Mouse (Mus musculus) bone marrow macrophage, adult 2 months (primary cell): ENCODE data around the gene Cacng7. TPM values are rescaled to one million over a fixed set of nuclear protein-coding genes. Genes with fewer than 3 reads are reported as not detected.

Experiments
- H3K27ac ChIP-seq: 2 replicates; pipeline ENCODE4 v1.5.1; 2012; ENCODE audit warnings: low read depth, low read length; ENCODE audit not compliant: insufficient read depth
- H3K4me1 ChIP-seq: 2 replicates; pipeline ENCODE4 v1.6.1; 2012; ENCODE audit warnings: low read length; ENCODE audit not compliant: control insufficient read depth, insufficient read depth
- H3K4me3 ChIP-seq: 2 replicates; pipeline ENCODE4 v1.5.1; 2012; ENCODE audit warnings: mild to moderate bottlenecking, low read length, moderate library complexity; ENCODE audit not compliant: insufficient read depth
- CTCF ChIP-seq: IDR thresholded peaks from 2 replicates; pipeline ENCODE4 v1.5.1; 2012; ENCODE audit warnings: low read depth, mild to moderate bottlenecking, low read length, moderate library complexity
- POLR2A ChIP-seq: IDR thresholded peaks from 2 replicates; pipeline ENCODE4 v1.6.1; 2012; ENCODE audit warnings: mild to moderate bottlenecking, low read depth, low read length, borderline replicate concordance
- polyA plus RNA-seq: library from polyadenylated mRNA; stranded (reverse); fragments of >200 nt; gene quantifications from 2 replicates; pipeline ENCODE4 v1.2.4, GENCODE M21; 2012; ENCODE audit not compliant: missing spikeins, insufficient read depth, insufficient read length

Gene Cacng7
- polyA plus RNA-seq, 1 experiment, result not detected

DNA sequence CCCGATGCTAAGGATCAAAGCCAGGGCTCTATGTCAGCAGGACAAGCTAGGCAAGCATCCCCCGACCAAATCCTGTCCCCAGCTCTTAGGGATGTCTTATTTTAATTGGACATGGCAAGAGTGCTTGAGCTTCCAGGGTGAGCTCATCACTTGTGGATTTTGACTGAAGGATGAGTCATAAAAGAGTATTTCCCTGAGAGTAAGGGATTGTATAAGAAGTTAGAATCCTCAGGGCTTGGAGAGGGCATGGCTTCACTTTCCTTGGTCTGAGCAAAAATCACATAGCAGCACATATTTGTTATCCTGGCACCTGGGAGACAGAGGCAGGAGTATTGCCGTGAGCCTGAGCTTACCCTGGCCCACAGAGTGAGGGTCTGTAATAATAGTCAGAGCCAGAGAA is 11.9 kb upstream of the Cacng7 start:
- no peaks in the 10 kb centered on the region for H3K4me1 ChIP-seq
- no peak overlapping the region for H3K27ac ChIP-seq
- H3K4me3 ChIP-seq, result no peak overlapping the region
- no peak for TF ChIP-seq CTCF
- TF ChIP-seq POLR2A, result no peak

DNA sequence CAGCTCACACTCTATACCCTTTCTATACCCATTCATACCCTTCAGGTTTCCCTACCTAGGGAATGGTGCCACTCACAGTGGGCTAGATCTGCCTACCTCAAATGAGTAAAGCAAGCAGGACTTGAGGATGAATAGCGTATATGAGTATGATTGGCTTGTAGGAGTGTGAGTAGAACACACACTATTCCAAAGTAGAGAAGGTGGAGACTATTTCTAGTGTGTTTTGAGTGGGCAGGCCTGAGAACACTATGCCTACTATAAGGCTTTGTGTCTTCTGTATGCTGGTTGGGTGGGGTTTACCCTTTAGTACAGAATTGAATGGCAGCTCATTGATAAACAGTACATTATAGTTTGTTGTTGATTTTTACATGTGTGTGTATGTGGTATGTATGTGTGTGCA is 8.9 kb upstream of the Cacng7 start:
- no peaks in the 10 kb centered on the region for H3K4me1 ChIP-seq
- H3K27ac ChIP-seq, result no peak overlapping the region
- H3K4me3 ChIP-seq, result no peak overlapping the region
- TF ChIP-seq POLR2A, result no peak
- TF ChIP-seq CTCF, result no peak

DNA sequence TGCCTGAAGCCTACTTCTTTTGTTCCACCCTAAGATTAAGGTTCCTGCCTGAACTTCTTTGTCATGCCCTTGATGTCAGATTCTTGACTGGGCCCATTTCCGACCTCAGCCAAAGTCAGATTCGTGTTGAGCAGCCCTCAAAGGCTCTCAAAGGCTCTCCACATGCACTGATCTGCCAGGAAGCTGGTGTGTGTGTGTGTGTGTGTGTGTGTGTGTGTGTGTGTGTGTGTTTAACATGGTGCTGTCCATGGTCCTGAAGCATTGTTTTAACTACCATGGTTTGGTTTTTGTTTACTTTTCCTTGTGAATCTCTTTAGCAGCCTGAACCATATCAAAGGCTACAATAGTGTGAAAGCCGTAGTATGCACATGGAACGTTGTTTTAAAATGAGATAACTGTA is 4.8 kb upstream of the Cacng7 start:
- Histone ChIP-seq H3K4me1 (no peaks in the 10 kb centered on the region), H3K4me3 (no peak overlapping the region), H3K27ac (no peak overlapping the region)
- TF ChIP-seq POLR2A (no peak), CTCF (no peak)

DNA sequence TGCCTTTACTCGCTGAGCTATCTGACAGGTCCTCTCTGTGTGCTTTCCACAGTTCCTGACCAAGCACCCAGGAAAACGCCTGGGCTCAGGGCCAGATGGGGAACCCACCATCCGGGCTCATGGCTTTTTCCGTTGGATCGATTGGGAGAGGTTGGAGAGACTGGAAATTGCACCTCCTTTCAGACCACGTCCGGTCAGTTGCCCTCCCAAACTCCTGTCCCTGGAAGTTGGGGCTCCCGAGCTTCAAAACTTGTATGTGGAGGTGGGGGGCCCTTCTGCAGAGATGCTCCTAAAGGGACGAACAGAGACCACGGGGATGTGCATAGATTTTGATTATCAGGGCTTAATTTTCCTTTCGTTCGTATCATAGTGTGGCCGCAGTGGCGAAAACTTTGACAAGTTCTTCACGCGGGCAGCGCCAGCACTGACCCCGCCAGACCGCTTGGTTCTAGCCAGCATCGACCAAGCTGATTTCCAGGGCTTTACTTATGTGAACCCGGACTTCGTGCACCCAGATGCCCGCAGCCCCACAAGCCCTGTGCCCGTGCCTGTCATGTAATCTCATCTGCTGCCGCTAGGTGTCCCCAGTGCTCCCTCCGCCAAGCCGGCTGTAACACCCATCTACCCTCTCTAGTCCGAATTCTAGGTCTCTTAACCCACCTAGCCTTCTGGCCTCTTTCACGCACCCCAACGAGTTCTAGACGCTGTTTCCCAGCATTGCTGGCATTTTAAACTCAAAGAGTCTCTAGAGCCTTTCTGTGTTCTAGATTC is 2.8 kb upstream of the Cacng7 start:
- TF ChIP-seq CTCF (peak; percentile 77), POLR2A (no peak)
- H3K4me1 ChIP-seq, result no peaks in the 10 kb centered on the region

DNA sequence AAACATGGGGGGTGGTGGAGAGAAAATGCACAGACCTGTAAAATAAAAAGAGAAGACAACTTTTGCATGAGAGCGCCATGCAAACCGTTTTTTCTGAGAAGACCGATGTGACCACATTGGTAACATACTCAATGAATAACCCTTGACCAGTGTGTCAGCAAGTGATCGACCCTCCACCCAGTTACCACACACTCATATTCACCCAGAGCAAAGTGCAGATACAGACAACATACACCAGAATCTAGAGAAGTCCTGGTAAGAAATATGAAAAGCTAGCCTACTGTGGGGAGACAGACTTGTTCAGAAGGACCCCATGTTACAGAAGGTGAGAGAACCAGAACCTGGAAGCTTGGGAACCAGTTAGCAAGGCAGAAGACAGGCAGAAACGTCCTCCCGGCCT is 1.6 kb upstream of the Cacng7 start:
- Histone ChIP-seq H3K4me1 (no peaks in the 10 kb centered on the region), H3K27ac (no peak overlapping the region), H3K4me3 (no peak overlapping the region)
- no peak for TF ChIP-seq POLR2A
- TF ChIP-seq CTCF, result no peak

More for the DNA sequence above, 2.8 kb upstream of the Cacng7 start:
- no peak overlapping the region for H3K27ac ChIP-seq
- no peak overlapping the region for H3K4me3 ChIP-seq

DNA sequence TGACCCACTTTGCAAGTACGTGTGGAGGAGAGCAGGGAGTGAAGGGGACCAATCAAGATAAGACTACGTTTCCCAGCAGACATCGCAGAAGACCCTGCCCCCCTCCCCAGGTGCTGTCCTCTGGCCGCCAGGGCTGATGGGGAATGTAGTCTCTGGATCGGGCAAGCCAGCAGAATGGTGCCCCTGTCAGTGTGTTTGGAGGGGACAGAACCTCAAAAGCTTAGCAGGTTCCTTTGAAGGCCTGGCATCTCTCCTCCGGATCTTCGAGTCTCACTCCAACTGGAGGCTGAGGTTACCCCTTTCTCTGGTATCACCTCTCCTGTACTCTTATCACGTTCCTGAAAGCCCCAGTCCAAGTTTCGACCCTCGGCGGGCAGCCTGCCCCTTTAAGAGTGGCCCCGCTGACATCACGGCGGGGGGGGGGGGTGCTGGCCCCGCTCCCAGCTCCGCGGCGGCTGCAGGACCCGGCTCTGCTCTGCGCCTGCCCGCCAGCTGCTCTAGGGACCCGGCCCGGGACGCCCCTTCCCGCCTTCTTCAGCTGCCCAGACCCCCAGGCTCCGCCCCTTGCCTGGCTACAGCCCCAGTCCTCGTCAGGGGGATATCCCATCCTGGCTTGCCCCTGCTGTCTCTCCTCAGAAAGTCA is 1.1 kb upstream of the Cacng7 start:
- H3K4me3 ChIP-seq, result no peak overlapping the region
- H3K27ac ChIP-seq, result no peak overlapping the region
- no peaks in the 10 kb centered on the region for H3K4me1 ChIP-seq
- no peak for TF ChIP-seq POLR2A
- no peak for TF ChIP-seq CTCF

DNA sequence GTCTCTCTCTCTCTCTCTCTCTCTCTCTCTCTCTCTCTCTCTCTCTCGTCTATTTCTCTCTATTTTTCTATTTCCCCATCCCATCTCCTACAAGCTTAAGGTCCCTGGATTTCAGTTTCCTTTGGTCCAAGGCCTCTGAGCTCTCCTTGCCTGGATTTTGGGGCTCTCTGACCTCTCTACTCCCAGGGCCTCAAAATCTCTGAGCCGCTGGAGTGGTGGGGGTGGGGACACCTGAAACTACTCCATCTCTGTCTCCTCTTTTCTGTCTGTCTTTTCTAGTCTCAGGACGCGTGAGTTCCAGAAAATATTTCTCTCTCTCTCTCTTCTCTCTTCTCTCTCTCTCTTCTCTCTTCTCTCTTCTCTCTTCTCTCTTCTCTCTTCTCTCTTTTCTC is 535 bp upstream of the Cacng7 start:
- H3K4me3 ChIP-seq, result no peak overlapping the region
- no peak for TF ChIP-seq CTCF
- TF ChIP-seq POLR2A, result no peak

DNA sequence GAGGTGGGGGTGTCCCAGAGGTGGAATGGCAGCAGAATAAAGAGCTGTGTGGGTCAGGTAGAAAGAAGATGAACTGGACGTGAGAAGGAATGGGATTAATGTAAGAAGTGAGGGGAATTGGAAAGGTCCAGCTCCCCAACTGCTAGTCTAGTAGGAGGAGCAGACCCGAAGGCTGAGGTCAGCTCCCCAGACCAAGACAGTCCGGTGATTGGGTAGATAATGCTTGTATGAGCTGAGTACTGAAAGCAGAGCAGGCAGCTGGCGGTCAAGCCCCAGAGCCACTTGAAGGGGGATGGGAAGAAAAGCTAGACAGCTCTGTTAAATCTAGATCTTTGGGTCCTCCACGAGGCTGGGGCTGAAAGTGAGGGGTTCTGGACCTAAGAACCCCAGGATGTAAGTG is 787 bp downstream of the Cacng7 start:
- Histone ChIP-seq H3K4me1 (no peaks in the 10 kb centered on the region), H3K27ac (no peak overlapping the region), H3K4me3 (no peak overlapping the region)
- TF ChIP-seq CTCF (no peak), POLR2A (no peak)

More for the DNA sequence above, 535 bp upstream of the Cacng7 start:
- Histone ChIP-seq H3K27ac (no peak overlapping the region), H3K4me1 (no peaks in the 10 kb centered on the region)

DNA sequence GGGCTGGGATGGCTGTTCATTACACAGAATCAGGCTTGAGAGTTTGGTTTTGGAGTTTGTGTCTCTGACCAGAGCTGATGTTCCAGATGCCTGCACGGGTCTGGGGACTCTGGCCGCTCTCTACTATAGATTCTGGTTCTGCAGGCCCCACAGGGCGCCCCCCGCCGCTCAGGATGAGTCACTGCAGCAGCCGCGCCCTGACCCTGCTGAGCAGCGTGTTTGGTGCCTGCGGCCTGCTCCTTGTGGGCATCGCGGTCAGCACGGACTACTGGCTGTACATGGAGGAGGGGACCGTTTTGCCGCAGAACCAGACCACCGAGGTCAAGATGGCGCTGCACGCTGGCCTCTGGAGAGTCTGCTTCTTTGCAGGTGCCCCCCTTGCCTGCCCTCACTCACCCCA is 3.7 kb downstream of the Cacng7 start:
- TF ChIP-seq POLR2A, result no peak
- no peak for TF ChIP-seq CTCF
- H3K4me3 ChIP-seq, result no peak overlapping the region
- H3K27ac ChIP-seq, result no peak overlapping the region
- no peaks in the 10 kb centered on the region for H3K4me1 ChIP-seq

DNA sequence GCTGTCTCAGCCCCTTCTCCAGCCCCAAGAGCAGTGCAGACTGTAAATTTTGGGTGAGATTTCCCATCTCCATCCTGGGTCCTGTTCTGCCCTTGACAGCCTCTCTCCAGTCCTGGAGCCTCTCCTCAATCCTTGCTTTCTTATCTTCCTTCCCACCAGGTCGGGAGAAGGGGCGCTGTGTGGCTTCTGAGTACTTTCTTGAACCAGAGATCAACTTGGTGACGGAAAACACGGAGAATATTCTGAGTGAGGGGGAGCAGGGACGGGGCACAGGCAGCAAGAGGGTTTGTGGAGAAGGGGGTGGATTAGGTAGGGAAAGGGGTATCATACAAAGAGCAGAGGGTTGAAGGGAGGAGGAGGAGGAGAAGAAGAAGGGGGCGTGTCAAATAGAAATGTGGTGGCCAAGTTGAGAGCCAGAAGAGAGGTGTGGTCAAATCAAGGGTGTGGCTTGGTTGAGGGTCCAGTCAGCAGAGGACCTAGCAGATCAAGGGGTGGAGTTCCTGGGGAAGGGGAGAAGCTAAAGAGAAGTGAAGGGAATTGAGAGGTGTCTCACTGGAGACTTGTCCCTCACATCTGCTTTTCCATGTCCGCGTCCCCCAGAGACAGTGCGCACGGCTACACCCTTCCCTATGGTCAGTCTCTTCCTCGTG is 5.7 kb downstream of the Cacng7 start:
- Histone ChIP-seq H3K4me1 (no peaks in the 10 kb centered on the region), H3K4me3 (no peak overlapping the region), H3K27ac (no peak overlapping the region)
- no peak for TF ChIP-seq CTCF
- TF ChIP-seq POLR2A, result no peak
